In the genomic region with DNA sequence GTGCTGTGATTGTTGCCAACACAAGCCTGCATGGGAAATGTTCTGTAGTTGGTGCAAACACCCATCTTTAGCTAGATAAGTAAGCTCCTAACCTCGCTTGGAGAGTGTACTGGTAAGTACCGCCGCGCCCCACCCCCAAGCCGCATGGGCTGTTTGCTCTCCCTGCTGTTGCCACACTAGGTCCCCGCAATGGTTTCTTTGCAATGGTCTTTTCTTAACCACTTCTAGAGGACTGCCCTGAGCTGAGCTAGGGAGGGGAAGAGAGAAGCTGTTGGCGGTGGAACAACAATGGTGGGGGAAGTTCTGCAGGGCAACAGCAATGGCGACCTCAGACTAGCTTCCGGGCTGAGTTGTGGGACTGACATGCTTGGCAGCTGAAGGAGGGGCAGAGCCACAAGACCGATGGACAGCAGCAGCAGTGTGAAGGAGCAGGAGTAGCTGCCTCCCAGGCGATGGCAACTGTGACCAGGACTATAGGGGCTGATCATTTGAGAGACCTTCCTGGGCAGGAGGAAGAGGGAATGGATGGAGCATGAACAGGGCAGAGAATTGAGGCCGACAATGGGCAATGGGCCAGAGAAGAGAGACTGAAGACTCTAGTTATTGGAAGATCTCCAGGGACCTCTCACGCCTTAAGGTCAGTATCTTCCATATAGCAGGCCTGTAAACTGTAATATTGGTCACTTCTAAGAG, we compare ENCODE assay signal across 14 mouse cellular contexts. TPM values are rescaled to one million over a fixed set of nuclear protein-coding genes. Genes with fewer than 3 reads are reported as not detected.
DNase-seq lines count a peak whose midpoint lies in the region; ATAC-seq and TF ChIP-seq lines count a peak whose summit lies in the region.
"Had no signal": no experiment of that assay in that cellular context is flagged by ENCODE, and none has a peak within 500 bp of the region (broad histone marks: within the 10 kb centered on the region; RNA-seq: fewer than 3 reads in every experiment).

A gene (plus strand): TSS at position 393 of the 693 bp plus-strand sequence.

- H3K27ac ChIP-seq in liver, postnatal 0 days (ENCODE audit: low read depth) = no peak within 1 kb of the TSS
- no peak within 1 kb of the TSS for H3K27ac ChIP-seq in intestine, embryonic 15.5 days
- H3K27ac ChIP-seq: embryonic facial prominence, embryonic 13.5 days; forebrain, embryonic 12.5 days; heart, embryonic 15.5 days; liver, embryonic 14.5 days had no signal

- 53% methylated on average over 13 of the region's 13 CpGs for WGBS in liver, postnatal 0 days (ENCODE audit: insufficient replicate concordance)
- WGBS in intestine, embryonic 15.5 days = 73% methylated on average over 13 of the region's 13 CpGs

- DNase-seq in 416B (ENCODE audit: low read depth) = peak; percentile 15
- peak; percentile 60 for DNase-seq in CD4-positive helper T cell, adult 2 months (ENCODE audit: low read depth, low spot score)
- peak; percentile 41 for DNase-seq in liver, postnatal 0 days
- DNase-seq in natural killer cell, adult 2 months (ENCODE audit: low spot score in 2 of 2) = peak; percentile 35 to 43
- no peak for DNase-seq in ovary, postnatal 36 days (ENCODE audit: low spot score)
- no peak for DNase-seq in kidney, postnatal 10 days
- DNase-seq: cerebellum, postnatal 14 days had no signal

- no peaks in the 10 kb centered on the region for H3K27me3 ChIP-seq in liver, postnatal 0 days (ENCODE audit: insufficient read depth, low read length)
- no peaks in the 10 kb centered on the region for H3K27me3 ChIP-seq in intestine, embryonic 15.5 days (replicated peaks)
- H3K27me3 ChIP-seq: embryonic facial prominence, embryonic 13.5 days; forebrain, embryonic 12.5 days; heart, embryonic 15.5 days had no signal

- no peak within 1 kb of the TSS for H3K9ac ChIP-seq in liver, postnatal 0 days (replicated peaks)
- H3K9ac ChIP-seq in intestine, embryonic 15.5 days = no peak within 1 kb of the TSS
- H3K9ac ChIP-seq: embryonic facial prominence, embryonic 13.5 days; forebrain, embryonic 12.5 days; heart, embryonic 15.5 days; liver, embryonic 14.5 days had no signal

- TF ChIP-seq EP300 in liver, postnatal 0 days (IDR thresholded peaks at IDR 0.05; ENCODE audit: low read depth) = no peak

- no peak within 1 kb of the TSS for H3K4me2 ChIP-seq in liver, postnatal 0 days (ENCODE audit: low read depth, low read length)
- no peak within 1 kb of the TSS for H3K4me2 ChIP-seq in intestine, embryonic 15.5 days (replicated peaks)
- H3K4me2 ChIP-seq: embryonic facial prominence, embryonic 13.5 days; forebrain, embryonic 12.5 days; heart, embryonic 15.5 days had no signal

- no peak within 1 kb of the TSS for H3K4me3 ChIP-seq in liver, postnatal 0 days (ENCODE audit: low read depth, low read length)
- H3K4me3 ChIP-seq in intestine, embryonic 15.5 days (replicated peaks) = no peak within 1 kb of the TSS
- H3K4me3 ChIP-seq: embryonic facial prominence, embryonic 13.5 days; forebrain, embryonic 12.5 days; heart, embryonic 15.5 days had no signal

- H3K36me3 ChIP-seq in liver, postnatal 0 days (replicated peaks; ENCODE audit: insufficient read depth, low read length) = no peaks in the 10 kb centered on the region
- no peaks in the 10 kb centered on the region for H3K36me3 ChIP-seq in intestine, embryonic 15.5 days
- H3K36me3 ChIP-seq: embryonic facial prominence, embryonic 13.5 days; forebrain, embryonic 12.5 days; G1E; heart, embryonic 15.5 days had no signal

- H3K9me3 ChIP-seq in liver, postnatal 0 days (ENCODE audit: low read length) = no peaks in the 10 kb centered on the region
- H3K9me3 ChIP-seq in intestine, embryonic 15.5 days = no peaks in the 10 kb centered on the region
- H3K9me3 ChIP-seq: embryonic facial prominence, embryonic 13.5 days; forebrain, embryonic 12.5 days; G1E; heart, embryonic 15.5 days had no signal

- ATAC-seq in liver, postnatal 0 days = no peak
- no peak for ATAC-seq in intestine, embryonic 15.5 days
- ATAC-seq: intestine, embryonic 16.5 days had no signal

- peaks cover 20% of the 10 kb centered on the region for H3K4me1 ChIP-seq in liver, postnatal 0 days (ENCODE audit: insufficient read depth)
- H3K4me1 ChIP-seq in intestine, embryonic 15.5 days (replicated peaks) = no peaks in the 10 kb centered on the region
- H3K4me1 ChIP-seq: heart, embryonic 15.5 days had no signal

- TF ChIP-seq CTCF in liver, postnatal 0 days (IDR thresholded peaks at IDR 0.05; ENCODE audit: low read depth) = no peak

RNA-seq across cellular contexts. Expression of the gene that starts here (rescaled TPM):
- not detected in 2 replicates for polyA plus RNA-seq in liver, postnatal 0 days (2015; fragmentation: Nextera tagmentation; extraction: Ambion mirVana)
- not detected in 2 replicates for polyA plus RNA-seq in intestine, embryonic 15.5 days (2015; fragmentation: Nextera tagmentation; extraction: Ambion mirVana)
- polyA plus RNA-seq: embryonic facial prominence, embryonic 13.5 days; forebrain, embryonic 12.5 days; G1E; heart, embryonic 15.5 days; intestine, embryonic 16.5 days had no signal

Comparison
In these comparisons a context has a peak if more than half of its experiments do, and no peak if none do; other contexts are left out.
1. Peak in DNase-seq in liver, postnatal 0 days; RNA of the gene not detected or under 1 TPM.
2. DNase-seq: peak in 416B (single experiment), CD4-positive helper T cell, adult 2 months (single experiment) and natural killer cell, adult 2 months (2 of 2); none in ovary, postnatal 36 days (single experiment) and kidney, postnatal 10 days (single experiment).